Mouse (Mus musculus) right cerebral cortex, postnatal 4 days (tissue): ENCODE data around the gene Htr1a.

Experiments
- DNase-seq: peaks from one replicate; pipeline ENCODE4 v3.0.0-alpha.2; 2022

Gene Htr1a

DNA sequence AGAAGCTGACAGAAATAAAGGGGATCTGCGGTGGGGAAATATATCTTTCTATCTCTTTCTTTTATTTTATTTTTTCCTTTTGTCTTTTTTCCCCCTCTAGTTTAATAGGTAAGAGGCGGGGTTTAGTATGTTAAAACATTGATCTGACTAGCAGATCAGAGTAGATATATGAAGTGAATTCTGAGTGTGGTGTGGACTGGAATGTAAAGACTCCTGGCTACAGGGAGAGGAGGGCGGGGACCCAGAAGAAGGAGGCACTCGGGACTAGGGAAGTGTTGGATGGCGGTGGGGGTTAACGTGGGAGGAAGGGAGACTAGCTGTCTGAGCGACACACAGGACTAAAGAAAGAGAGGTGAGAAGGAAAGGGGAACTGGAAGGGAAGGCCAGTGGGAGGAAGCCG lies at the start of gene Htr1a:
TSS of gene Htr1a (plus strand) at position 301 of the 400 bp plus-strand sequence.
- no peak for DNase-seq

GRCm38 (mm10) chr13:105411535-105412326 lies 31.7 kb upstream of the Htr1a start:
- peak; percentile 26 for DNase-seq

DNA sequence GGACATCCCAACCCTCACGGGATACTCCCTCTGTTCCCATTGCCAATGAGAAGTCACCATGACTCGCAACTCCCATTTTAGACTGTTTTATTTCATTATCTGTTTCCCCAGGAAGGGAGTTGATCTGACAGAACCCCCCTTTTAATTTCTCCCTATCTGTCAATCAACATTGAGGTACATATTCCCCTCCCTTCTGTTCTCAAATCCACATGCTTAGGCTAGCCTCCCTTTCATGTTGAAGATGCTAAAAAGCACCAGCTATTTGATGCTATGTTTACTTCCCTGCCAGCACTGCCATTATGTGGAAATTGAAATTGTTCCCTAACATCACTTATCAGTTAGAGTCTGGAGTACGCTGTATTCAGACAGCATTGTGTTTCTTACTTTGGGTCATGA lies 31.1 kb upstream of the Htr1a start:
- DNase-seq: no peak

GRCm38 (mm10) chr13:105433141-105433540 lies 10.3 kb upstream of the Htr1a start:
- DNase-seq: no peak

GRCm38 (mm10) chr13:105433630-105434029 lies 9.8 kb upstream of the Htr1a start:
- no peak for DNase-seq

DNA sequence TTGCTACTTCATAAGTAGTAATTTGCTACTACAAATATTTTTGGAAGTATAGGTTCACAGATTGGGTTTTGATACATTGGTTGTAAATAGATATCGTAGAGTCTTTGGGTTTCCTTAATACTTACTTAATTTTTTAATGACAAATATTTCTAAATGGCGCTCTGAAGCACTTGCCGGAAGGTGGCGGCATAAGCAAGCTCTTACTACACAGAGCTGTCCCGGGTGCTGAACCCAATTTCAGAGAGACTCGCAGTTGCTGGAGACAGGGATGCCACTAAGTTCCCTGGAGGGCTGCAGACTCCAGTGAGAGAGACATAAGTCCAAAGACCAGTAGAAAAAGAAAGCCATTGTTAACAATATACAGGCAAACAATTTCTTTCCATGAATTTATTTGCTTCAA lies 863 bp upstream of the Htr1a start:
- peak; percentile 73 for DNase-seq

DNA sequence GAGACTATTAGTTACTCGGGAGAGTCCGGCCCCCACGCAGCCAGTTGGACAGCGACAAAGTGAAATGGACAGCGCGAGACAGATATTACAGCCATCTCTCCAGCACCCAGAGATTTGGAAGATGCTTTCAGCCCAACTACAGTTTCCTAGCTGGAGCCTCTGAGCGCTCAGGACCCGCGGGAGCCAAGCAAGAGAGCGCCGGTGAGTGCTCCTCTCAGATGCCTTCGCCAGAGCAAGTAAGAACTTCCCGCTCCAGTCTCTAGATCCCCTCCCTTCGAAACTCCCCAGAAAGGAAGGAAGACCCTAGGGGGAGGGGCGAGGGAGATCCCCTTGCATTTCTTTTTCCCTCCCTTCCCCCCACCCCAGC lies 415 bp downstream of the Htr1a start:
- no peak for DNase-seq

DNA sequence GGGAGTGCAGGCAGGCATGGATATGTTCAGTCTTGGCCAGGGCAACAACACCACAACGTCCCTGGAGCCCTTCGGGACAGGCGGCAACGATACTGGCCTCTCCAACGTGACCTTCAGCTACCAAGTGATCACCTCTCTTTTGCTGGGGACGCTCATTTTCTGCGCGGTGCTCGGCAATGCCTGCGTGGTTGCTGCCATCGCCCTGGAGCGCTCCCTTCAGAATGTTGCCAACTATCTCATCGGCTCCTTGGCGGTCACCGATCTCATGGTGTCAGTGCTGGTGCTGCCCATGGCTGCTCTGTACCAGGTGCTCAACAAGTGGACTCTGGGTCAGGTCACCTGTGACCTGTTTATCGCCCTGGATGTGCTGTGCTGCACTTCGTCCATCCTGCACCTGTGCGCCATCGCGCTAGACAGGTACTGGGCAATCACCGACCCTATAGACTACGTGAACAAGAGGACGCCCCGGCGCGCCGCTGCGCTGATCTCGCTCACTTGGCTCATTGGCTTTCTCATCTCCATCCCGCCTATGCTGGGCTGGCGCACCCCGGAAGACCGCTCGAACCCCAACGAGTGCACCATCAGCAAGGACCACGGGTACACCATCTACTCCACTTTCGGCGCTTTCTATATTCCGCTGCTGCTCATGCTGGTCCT lies 927 bp downstream of the Htr1a start:
- peak; percentile 27 for DNase-seq

DNA sequence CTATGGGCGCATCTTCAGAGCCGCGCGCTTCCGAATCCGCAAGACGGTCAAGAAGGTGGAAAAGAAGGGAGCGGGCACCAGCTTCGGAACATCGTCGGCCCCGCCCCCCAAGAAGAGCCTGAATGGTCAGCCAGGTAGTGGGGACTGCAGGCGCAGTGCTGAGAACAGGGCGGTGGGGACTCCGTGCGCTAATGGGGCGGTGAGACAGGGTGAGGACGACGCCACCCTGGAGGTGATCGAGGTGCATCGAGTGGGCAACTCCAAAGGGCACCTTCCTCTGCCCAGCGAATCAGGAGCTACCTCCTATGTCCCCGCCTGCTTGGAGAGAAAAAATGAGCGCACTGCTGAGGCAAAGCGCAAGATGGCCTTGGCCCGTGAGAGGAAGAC lies 1.4 kb downstream of the Htr1a start:
- no peak for DNase-seq

- no peak for DNase-seq
Observed at GRCm38 (mm10) chr13:105446239-105446638, 2.8 kb downstream of the Htr1a start.

DNA sequence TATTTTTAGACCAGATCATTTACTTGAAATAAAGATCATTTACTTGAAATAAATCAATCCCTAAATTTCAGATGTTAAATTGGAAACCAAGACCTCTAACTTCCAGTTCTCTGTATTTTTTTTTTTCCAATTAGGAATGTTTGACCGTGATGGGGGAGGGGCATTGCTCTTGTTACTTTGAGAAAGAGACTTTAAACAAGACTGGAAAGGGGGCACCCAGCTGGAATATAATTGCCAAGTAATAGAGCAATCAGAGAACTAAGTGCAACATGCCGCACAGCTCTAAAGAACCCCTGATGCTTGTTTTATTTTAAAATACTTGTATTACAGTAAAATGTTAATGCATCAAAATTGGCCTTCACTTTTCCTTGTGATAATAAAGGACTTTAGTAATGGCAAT lies 4.3 kb downstream of the Htr1a start:
- DNase-seq: no peak

DNA sequence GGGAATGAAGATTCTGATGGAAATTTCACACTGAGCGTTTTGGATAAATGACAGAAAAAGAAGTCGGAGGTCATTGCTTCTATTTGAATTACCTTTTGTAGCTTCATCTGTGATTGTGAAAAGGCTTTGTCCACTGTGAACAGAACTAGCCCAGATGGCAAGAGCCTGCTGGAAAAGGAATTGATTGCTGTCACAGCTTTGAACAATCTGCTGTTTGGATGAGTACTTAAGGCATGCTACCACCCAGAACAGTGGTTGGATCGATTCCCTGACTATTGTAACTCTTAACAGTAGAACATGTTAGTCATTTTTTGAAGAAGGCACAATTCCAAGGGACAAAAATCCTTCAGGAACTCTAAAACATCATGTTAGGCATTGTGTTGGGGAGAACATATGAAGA lies 8.1 kb downstream of the Htr1a start:
- no peak for DNase-seq
